Mouse (Mus musculus) inflammation-experienced regulatory T-cells, adult 6 months (primary cell): ENCODE results near the gene Mrps16. TPM values are rescaled to one million over a fixed set of nuclear protein-coding genes. Genes with fewer than 3 reads are reported as not detected.

Experiments used
- ATAC-seq: one replicate; pipeline ENCODE4 v1.8.0; 2017
- polyA plus RNA-seq, 3 experiments: library from polyadenylated mRNA; unstranded; fragments of 100-300 nt; shearing (Covaris generic); gene quantifications; one replicate each; pipeline ENCODE4 v1.2.1; 2017

The Mrps16 gene
- 100 to 1,000 TPM; 110 to 131 (median 112) TPM for polyA plus RNA-seq

- ATAC-seq = peak; percentile 93
Measured at GRCm38 (mm10) chr14:20393205-20393913, at the start of gene Mrps16. Gene Mrps16, minus strand, starts transcription at chr14:20393634.

GRCm38 (mm10) chr14:20442252-20442651 is 48.8 kb upstream of the Mrps16 start:
- ATAC-seq = no peak

GRCm38 (mm10) chr14:20436976-20437375 is 43.5 kb upstream of the Mrps16 start:
- ATAC-seq = no peak

- ATAC-seq = no peak
Measured at GRCm38 (mm10) chr14:20432420-20432819, 39.0 kb upstream of the Mrps16 start.

DNA sequence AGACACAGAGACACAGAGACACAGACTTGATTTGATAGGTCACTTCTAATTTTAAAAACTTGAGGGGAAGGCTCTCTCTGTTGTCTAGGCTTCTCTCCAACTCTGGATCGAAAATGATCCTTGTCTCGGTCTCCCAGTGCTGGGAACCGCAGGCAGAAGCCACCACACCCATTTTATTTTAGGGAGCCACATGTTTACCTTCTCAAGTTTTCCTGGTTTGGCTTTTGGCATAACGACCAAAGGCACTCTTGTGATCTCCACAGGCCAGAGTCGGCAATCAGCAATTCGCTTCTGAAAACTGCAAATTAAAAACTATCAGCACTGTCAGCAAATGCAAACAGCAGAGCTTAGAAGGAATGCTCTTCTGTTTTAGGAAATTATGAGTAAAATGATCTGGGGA is 38.3 kb upstream of the Mrps16 start:
- ATAC-seq = no peak

DNA sequence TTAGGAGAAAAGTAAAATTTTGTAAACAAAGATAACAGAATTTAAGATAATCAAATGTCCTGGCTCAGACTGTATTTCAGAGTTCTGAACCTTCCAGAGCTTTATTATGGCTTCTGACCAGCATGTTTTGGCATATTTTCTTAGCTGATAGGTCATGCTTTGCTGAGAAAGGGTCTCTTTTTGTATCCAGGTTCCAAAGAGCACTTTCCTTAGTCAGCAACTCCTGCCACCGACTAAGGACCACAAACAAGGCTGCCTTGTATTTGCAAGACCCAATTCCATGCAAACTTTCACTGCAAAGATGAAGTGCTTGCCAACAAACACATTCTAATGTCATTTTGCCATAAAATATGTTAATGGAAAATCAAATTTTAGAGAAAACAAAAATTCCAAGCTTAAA is 36.4 kb upstream of the Mrps16 start:
- no peak for ATAC-seq

DNA sequence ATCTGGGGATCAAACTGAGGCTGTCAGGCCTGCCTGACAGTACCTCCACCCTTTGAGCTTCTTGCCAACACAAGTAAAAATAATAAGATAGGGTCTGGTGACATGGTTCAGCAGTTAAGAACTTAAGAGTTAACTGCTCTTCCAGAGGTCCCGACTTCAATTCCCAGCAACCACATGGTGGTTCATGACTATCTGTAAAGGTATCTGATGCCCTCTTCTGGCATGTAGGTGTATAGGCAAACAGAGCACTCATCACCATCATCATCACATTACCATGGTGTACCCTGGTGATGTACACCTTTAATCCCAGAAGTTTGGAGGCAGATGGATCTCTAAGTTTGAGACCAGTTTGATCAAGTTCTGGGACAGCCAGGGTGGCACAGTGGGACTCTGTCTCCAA is 35.2 kb upstream of the Mrps16 start:
- no peak for ATAC-seq

GRCm38 (mm10) chr14:20423046-20423445 is 29.6 kb upstream of the Mrps16 start:
- no peak for ATAC-seq

GRCm38 (mm10) chr14:20422257-20422656 is 28.8 kb upstream of the Mrps16 start:
- ATAC-seq = no peak

- peak; percentile 35 for ATAC-seq
Measured at GRCm38 (mm10) chr14:20400071-20400470, 6.6 kb upstream of the Mrps16 start.

DNA sequence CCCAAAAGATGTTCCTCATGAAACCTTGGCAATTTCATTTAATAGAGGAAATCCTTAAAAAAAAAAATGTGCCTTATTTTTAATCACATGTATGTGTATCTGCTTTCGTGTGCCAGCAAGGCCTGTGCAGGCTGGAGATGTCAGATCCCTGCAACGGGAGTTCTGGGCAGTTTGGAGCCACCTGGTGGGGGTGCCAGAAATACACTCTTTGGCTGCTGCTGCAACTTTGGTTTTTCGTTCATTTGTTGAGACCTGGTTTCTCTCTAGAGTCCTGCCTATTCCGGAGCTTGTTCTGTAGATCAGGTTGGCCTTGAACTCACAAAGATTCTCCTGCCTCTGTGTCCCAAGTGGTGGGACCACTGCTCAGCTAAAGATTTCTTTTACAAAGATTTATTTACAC is 5.4 kb upstream of the Mrps16 start:
- no peak for ATAC-seq

DNA sequence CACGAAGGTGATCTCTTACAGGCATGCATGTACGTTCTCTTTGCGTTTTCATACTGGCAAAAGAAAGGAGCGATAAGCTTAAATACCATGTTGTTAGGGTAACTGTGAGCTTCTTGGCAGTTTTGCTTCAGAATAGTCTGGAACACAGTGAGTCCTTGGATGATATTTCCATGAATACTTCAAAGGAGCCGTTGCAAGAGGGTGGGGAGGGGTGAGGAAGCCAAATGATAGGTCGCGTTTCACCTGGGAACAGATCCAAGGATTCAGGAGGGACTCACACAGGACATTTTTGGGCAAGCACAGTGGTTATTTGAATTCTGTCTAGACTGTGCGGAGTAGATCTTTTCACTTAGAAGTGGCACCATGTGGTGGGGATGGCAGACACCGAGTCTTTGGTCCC is 3.8 kb upstream of the Mrps16 start:
- no peak for ATAC-seq

GRCm38 (mm10) chr14:20392326-20392725 is 1.1 kb downstream of the Mrps16 start:
- no peak for ATAC-seq

DNA sequence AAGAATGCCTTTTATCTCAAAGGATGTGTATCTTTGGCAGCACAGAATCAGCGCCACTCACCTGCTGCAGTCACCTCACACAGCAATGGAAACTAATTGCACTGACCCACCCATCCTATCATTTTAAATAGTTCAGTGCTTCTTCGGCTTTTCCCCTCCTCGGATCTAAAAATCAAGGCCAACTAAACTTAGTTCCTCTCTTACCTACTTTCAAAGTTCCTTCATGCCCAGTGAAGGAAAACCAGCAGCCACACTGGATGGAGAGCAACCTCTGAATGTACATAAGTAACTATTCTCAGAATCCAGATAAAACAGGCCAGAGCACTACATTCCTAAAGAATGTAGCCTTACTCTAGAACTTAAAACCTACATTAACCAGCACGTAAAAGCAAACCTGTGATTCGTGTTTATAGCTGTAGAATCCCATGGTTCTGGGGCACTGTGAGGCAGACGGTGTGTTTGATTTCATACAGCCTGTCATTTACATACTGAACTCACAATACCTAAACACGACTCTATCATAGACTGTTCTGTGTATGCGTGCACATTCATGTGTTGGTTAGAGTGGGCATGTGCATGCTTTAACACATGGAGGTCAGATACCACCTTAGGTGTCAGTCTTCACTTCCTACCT is 3.9 kb downstream of the Mrps16 start:
- no peak for ATAC-seq

GRCm38 (mm10) chr14:20388441-20389129 is 4.8 kb downstream of the Mrps16 start, which contains the start of gene Dnajc9:
Gene Dnajc9, minus strand, starts transcription at chr14:20388910.
- peak; percentile 75 for ATAC-seq

DNA sequence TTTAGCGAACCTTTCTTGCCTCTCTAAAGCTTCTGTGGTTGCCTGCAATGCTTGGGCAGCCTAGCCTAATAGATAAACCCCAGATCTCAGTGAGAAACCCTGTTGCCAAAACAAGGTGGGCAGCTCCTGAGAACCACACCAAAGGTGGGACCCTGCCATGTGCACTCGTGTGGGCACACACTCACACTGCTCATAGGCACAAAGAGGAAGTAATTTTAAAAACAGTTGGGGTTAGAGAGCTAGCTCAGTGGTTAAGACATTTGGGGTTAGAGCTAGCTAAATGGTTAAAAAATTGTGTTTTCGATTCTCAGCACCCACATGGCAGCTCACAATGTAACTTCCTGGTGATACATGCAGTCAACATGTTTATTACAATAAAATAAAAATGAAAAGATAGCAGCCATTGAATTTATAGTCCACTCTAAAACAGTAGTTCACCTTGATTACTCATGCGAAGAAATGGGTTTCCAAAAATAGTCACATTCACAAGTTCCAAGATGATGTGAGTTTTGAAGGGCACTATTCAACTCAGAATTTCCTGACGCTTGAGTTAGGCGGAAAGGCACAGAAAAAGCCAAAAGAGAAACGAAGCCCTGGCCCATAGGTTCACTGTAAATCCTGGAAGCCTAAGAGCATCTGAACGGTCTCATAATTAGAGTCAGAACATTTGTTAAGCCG is 13.5 kb downstream of the Mrps16 start:
- ATAC-seq = peak; percentile 20

GRCm38 (mm10) chr14:20379087-20379640 is 14.3 kb downstream of the Mrps16 start:
- no peak for ATAC-seq

DNA sequence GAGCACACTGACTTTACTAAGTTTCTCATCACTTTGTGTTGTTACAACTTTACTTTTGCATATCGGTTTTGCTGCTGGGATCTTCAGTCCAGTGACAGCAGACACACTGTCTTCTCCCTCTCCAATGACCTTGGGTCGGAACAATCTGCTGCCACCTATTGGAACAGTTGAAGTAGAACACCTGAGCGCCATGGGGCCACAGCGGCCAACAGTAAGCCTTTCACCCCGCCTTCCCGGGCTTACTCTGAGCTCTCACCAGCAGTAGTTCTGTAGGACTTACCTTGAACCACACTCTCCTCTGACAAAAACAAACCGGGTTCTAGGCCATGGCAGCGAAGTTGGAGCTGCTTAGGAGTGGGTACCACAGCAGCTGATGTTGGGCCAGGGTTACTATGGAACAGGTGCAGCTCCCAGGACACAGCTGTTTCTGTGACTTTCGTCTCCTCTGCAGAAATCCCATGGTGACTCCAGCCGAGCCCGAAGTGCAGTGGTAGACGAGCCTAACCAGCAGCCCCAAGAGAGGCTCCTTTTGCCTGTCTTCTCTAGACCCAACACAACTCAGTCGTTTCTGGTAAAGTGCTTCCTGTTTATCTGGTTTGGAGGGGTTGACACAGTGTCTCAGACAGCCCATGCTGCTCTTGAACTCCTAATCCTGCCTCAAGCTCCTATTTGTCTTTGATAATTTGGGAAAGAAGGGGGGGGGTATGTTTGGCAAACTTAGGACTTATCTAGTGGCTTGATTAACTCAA is 14.9 kb downstream of the Mrps16 start:
- ATAC-seq = peak; percentile 83

- ATAC-seq = no peak
Measured at GRCm38 (mm10) chr14:20377112-20377521, 16.3 kb downstream of the Mrps16 start.

DNA sequence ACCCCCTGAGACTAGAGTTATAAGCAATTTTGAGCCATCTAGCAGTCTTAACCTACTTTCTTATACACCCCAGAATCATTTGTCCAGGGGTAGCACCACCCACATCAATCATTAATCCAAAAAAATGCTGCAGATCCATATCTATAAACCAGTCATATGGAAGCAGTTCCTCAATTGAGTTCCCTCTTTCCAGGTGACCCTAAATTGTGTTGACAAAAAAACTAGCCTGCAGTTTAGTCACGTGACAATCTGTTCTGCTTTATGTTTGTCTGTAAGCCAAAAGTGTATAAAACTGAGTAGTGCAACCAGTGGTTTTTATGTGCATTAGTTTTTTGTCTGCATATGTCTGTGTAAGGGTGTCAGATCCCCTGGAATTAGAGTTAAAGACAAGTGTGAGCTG is 21.6 kb downstream of the Mrps16 start:
- no peak for ATAC-seq

GRCm38 (mm10) chr14:20370798-20371197 is 22.6 kb downstream of the Mrps16 start:
- ATAC-seq = no peak

DNA sequence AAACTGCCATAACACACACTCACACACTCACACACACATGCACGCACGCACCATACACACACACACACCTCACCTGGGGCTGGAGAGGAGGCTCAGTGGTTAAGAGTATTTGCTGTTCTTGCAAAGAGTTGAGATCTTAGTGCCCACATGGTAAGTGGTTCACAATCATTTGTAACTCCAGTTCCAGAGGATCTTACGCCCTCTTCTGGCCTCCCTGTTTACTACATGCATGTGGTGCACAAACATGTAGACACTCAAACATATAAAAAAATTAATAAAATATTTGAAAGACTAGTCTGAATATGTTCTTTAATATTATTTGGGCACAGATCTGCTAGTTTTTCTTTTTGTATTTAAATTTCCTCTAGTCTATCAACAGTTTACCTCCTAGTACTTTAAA is 25.2 kb downstream of the Mrps16 start:
- no peak for ATAC-seq
